Comparison of ENCODE assay signal across 7 mouse cellular contexts in genomic region chr13:98890871-98891219, GRCm38 (mm10). TPM values are rescaled to one million over a fixed set of nuclear protein-coding genes. Genes with fewer than 3 reads are reported as not detected.
DNase-seq lines count a peak whose midpoint lies in the region; ATAC-seq lines count a peak whose summit lies in the region.

No protein-coding gene starts in this region.

- peak; percentile 92 for DNase-seq in adrenal gland, postnatal 10 days
- DNase-seq in embryonic facial prominence, embryonic 10.5 days (ENCODE audit: low spot score), result peak; percentile 91
- peak; percentile 98 for DNase-seq in heart, adult 11 months
- DNase-seq in kidney, adult 18-20 months, result peak; percentile 87
- DNase-seq in limb, embryonic 11.5 days (ENCODE audit: low spot score), result peak; percentile 90
- peak; percentile 91 for DNase-seq in midbrain, embryonic 14.5 days
- DNase-seq in spleen, adult 18-20 months, result peak; percentile 61 to 80

- no peaks in the 10 kb centered on the region for H3K27me3 ChIP-seq in embryonic facial prominence, embryonic 10.5 days (replicated peaks; ENCODE audit: low read depth, poor library complexity, severe bottlenecking)
- no peaks in the 10 kb centered on the region for H3K27me3 ChIP-seq in limb, embryonic 11.5 days (ENCODE audit: control insufficient read depth, insufficient read depth, low read length)
- no peaks in the 10 kb centered on the region for H3K27me3 ChIP-seq in midbrain, embryonic 14.5 days (ENCODE audit: control insufficient read depth, insufficient read depth, low read length)

- peak overlapping the region; percentile 87 for H3K9ac ChIP-seq in limb, embryonic 11.5 days (ENCODE audit: low read length)
- peak overlapping the region; percentile 82 for H3K9ac ChIP-seq in midbrain, embryonic 14.5 days (replicated peaks; ENCODE audit: low read length)

- under 1% methylated on average over 32 of the region's 32 CpGs for WGBS in embryonic facial prominence, embryonic 10.5 days
- 0% methylated on average over 32 of the region's 32 CpGs for WGBS in limb, embryonic 11.5 days
- under 1% methylated on average over 32 of the region's 32 CpGs for WGBS in midbrain, embryonic 14.5 days

- H3K4me3 ChIP-seq in embryonic facial prominence, embryonic 10.5 days, result peak overlapping the region; percentile 92
- peak overlapping the region; percentile 70 for H3K4me3 ChIP-seq in limb, embryonic 11.5 days (ENCODE audit: low read depth, low read length)
- H3K4me3 ChIP-seq in midbrain, embryonic 14.5 days (replicated peaks; ENCODE audit: low read depth, low read length), result peak overlapping the region; percentile 78

- H3K36me3 ChIP-seq in embryonic facial prominence, embryonic 10.5 days (replicated peaks), result peaks cover 41% of the 10 kb centered on the region
- H3K36me3 ChIP-seq in limb, embryonic 11.5 days (ENCODE audit: control insufficient read depth, insufficient read depth, low read length), result peaks cover 7% of the 10 kb centered on the region
- H3K36me3 ChIP-seq in midbrain, embryonic 14.5 days (ENCODE audit: control insufficient read depth, insufficient read depth, low read length), result peaks cover 23% of the 10 kb centered on the region

- H3K4me2 ChIP-seq in limb, embryonic 11.5 days (ENCODE audit: low read depth, severe bottlenecking), result peak overlapping the region; percentile 92
- H3K4me2 ChIP-seq in midbrain, embryonic 14.5 days (ENCODE audit: low read length), result peak overlapping the region; percentile 92

- H3K9me3 ChIP-seq in embryonic facial prominence, embryonic 10.5 days, result no peaks in the 10 kb centered on the region
- no peaks in the 10 kb centered on the region for H3K9me3 ChIP-seq in limb, embryonic 11.5 days (ENCODE audit: control insufficient read depth, low read length)
- no peaks in the 10 kb centered on the region for H3K9me3 ChIP-seq in midbrain, embryonic 14.5 days (ENCODE audit: control insufficient read depth, low read length)

- peak overlapping the region; percentile 96 for H3K27ac ChIP-seq in embryonic facial prominence, embryonic 10.5 days (replicated peaks)
- H3K27ac ChIP-seq in limb, embryonic 11.5 days (replicated peaks; ENCODE audit: low read depth, low read length), result peak overlapping the region; percentile 94
- peak overlapping the region; percentile 89 for H3K27ac ChIP-seq in midbrain, embryonic 14.5 days (replicated peaks; ENCODE audit: low read depth, low read length)

- peak; percentile 83 for ATAC-seq in limb, embryonic 11.5 days (ENCODE audit: insufficient number of reproducible peaks, low FRiP score, low TSS enrichment, low read depth)
- ATAC-seq in midbrain, embryonic 14.5 days (ENCODE audit: low FRiP score, low TSS enrichment), result peak; percentile 82

- H3K4me1 ChIP-seq in embryonic facial prominence, embryonic 10.5 days, result peaks cover 39% of the 10 kb centered on the region
- peaks cover 9% of the 10 kb centered on the region; the same call in 1 of the 2 replicates for H3K4me1 ChIP-seq in limb, embryonic 11.5 days (ENCODE audit: control insufficient read depth, insufficient read depth, low read length)
- H3K4me1 ChIP-seq in midbrain, embryonic 14.5 days (ENCODE audit: control insufficient read depth, insufficient read depth, low read length), result peaks cover 27% of the 10 kb centered on the region

RNA-seq across cellular contexts. Expression of gene Tnpo1, which starts 35.3 kb away (rescaled TPM):
- total RNA-seq in adrenal gland, postnatal 10 days (2021), result 100 to 1,000 TPM in 1 of 2 experiments, 10 to 100 TPM in 1; 97.7 to 115 TPM
- polyA plus RNA-seq in embryonic facial prominence, embryonic 10.5 days (2016; fragmentation: Nextera tagmentation; extraction: Ambion mirVana), result 78.0 and 79.7 TPM in 2 replicates
- polyA plus RNA-seq in limb, embryonic 11.5 days (2014; fragmentation: Nextera tagmentation; extraction: Ambion mirVana), result 52.5 and 60.0 TPM in 2 replicates
- 56.4 and 63.5 TPM in 2 replicates for polyA plus RNA-seq in midbrain, embryonic 14.5 days (2014; fragmentation: Nextera tagmentation; extraction: Ambion mirVana)

Comparison
In these comparisons a context has a peak if more than half of its experiments do, and no peak if none do; other contexts are left out.
1. Peak in every context shown above with its lines: DNase-seq, ATAC-seq, H3K4me3 ChIP-seq and H3K27ac ChIP-seq.